Mouse (Mus musculus): ENCODE data around the gene Unc5c.

DNA sequence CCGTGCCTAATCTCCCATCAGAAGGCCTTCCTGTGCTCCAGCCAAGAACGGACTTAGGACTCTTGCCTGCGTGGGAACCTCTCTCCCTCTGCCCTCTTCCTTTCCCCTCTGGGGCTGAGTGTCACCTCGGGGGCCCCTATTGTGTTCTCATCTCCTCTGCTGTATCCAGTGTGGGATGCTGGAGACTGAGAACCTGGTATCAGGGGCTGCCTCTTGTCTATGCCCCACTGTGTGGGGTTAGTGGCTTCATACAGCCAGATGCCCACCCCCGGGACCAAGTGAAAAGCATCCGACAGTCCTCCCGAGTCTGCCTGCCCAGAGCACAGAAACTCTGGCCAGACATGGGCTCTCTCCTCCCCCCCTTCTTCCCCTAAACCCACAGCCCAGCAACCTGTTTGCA is 287.2 kb downstream of the Unc5c start:
- TF ChIP-seq CTCF (IDR thresholded peaks at IDR 0.05; ENCODE audit: low read depth) (no peak), EP300 (IDR thresholded peaks at IDR 0.05; ENCODE audit: low read depth) (no peak)
